Mouse (Mus musculus): ENCODE results near the gene Selenom. TPM values are rescaled to one million over a fixed set of nuclear protein-coding genes. Genes with fewer than 3 reads are reported as not detected.

The Selenom gene
- total and polyA plus RNA-seq, 3 experiments, result not detected

DNA sequence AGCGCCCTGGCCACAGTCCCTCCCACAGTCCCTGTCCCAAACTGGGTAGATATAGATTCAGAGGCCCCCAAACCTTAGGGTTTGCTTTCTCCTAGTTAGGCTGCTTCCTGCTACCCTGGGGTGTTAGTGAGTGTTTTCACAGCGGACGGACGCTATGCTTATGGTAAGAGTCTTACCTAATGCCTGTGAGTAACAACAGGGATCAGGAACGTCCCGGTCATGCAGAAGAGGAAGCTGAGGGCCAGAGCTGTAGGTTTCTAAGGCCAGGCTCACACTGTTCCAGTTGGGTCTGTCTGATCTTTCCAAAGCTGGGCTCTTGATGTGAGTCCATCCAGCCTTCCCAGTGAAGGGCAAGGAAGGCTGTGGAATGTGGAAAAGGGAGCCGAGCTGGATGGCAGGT, 28.1 kb upstream of the Selenom start:
- H3K27me3 ChIP-seq (ENCODE audit: insufficient read depth, low read length), result peaks cover 14% of the 10 kb centered on the region; the same call in 1 of the 2 replicates
- ATAC-seq (ENCODE audit: extremely low read depth, insufficient number of reproducible peaks, low FRiP score, poor library complexity, severe bottlenecking), result no peak

GRCm38 (mm10) chr11:3487952-3488570, 26.4 kb upstream of the Selenom start, which contains the start of gene Pla2g3:
TSS of gene Pla2g3 (plus strand) at chr11:3488284.
- DNase-seq (ENCODE audit: low spot score), result no peak
- Histone ChIP-seq H3K36me3 (replicated peaks) (no peaks in the 10 kb centered on the region), H3K27me3 (ENCODE audit: insufficient read depth, low read length) (peaks cover 24% of the 10 kb centered on the region; the same call in 1 of the 2 replicates), H3K9me3 (replicated peaks) (no peaks in the 10 kb centered on the region), H3K4me3 (ENCODE audit: low read depth, low read length) (no peak within 1 kb of the TSS), H3K4me1 (ENCODE audit: insufficient read depth, low read depth, low read length) (no peaks in the 10 kb centered on the region)
- ATAC-seq (ENCODE audit: extremely low read depth, insufficient number of reproducible peaks, low FRiP score, poor library complexity, severe bottlenecking), result no peak
- TF ChIP-seq GATA1 (IDR thresholded peaks at IDR 0.05; ENCODE audit: borderline replicate concordance, low read length) (no peak), TAL1 (conservative IDR thresholded peaks at IDR 0.05; ENCODE audit: low read depth, low read length) (no peak), GATA2 (IDR thresholded peaks at IDR 0.05; ENCODE audit: borderline replicate concordance, low read depth, low read length) (no peak), POLR2AphosphoS5 (IDR thresholded peaks at IDR 0.05; ENCODE audit: insufficient replicate concordance, low read depth, low read length) (no peak), CTCF (IDR thresholded peaks at IDR 0.05; ENCODE audit: low read depth, low read length) (no peak)

More for the DNA sequence above, 28.1 kb upstream of the Selenom start:
- no peak overlapping the region for H3K4me3 ChIP-seq (ENCODE audit: low read depth, low read length)
- no peak for DNase-seq (ENCODE audit: low spot score)
- H3K4me1 ChIP-seq (ENCODE audit: insufficient read depth, low read depth, low read length), result no peaks in the 10 kb centered on the region
- H3K36me3 ChIP-seq (replicated peaks), result no peaks in the 10 kb centered on the region
- no peak for TF ChIP-seq POLR2AphosphoS5 (IDR thresholded peaks at IDR 0.05; ENCODE audit: insufficient replicate concordance, low read depth, low read length)
- TF ChIP-seq GATA1 (IDR thresholded peaks at IDR 0.05; ENCODE audit: borderline replicate concordance, low read length), result no peak
- no peak for TF ChIP-seq GATA2 (IDR thresholded peaks at IDR 0.05; ENCODE audit: borderline replicate concordance, low read depth, low read length)
- TF ChIP-seq TAL1 (conservative IDR thresholded peaks at IDR 0.05; ENCODE audit: low read depth, low read length), result no peak
- no peak for TF ChIP-seq CTCF (IDR thresholded peaks at IDR 0.05; ENCODE audit: low read depth, low read length)
- H3K9me3 ChIP-seq (replicated peaks), result no peaks in the 10 kb centered on the region

DNA sequence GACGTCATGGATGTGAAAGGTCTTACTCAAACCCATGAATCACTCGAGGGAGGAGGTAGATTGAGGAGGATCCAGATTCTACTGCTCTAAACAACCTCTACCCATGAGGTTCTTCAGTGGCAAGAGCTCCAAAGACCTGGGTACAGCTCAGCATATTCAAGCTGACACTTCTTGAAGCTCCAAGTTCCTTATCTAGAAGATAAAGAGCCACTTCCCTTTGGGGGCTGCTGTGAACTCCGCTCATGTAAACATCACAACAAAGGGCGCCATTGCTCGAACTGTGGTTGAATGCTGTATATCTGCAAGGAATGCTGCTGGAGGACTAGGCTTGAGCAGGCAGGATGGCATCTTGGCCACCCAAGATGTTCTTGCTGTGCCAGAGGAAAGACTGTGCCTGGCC, 25.4 kb upstream of the Selenom start:
- H3K4me3 ChIP-seq (ENCODE audit: low read depth, low read length), result no peak overlapping the region
- ATAC-seq (ENCODE audit: extremely low read depth, insufficient number of reproducible peaks, low FRiP score, poor library complexity, severe bottlenecking), result no peak
- DNase-seq (ENCODE audit: low spot score), result no peak

DNA sequence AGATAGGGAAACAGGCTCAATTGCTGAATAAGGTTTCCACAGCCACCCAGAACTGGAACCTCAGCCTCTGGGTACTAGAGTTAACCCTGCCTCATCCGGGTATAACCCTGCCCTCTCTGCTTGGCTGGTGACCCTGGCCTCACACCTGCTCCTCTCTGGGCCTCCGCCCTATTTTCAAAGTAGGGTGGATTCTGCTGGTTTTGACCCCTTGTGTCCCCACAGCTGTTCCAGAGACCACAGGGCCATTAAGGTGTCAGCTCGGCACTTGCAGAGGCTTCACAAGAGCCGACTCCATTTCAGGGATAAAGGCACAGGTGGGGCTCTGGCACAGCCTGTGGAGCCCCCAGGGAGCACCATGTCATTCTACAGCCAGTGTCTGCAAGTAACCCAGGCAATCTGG, 21.7 kb upstream of the Selenom start:
- H3K4me1 ChIP-seq (ENCODE audit: insufficient read depth, low read depth, low read length), result no peaks in the 10 kb centered on the region
- no peak for TF ChIP-seq GATA2 (IDR thresholded peaks at IDR 0.05; ENCODE audit: borderline replicate concordance, low read depth, low read length)
- TF ChIP-seq GATA1 (IDR thresholded peaks at IDR 0.05; ENCODE audit: borderline replicate concordance, low read length), result no peak
- TF ChIP-seq TAL1 (conservative IDR thresholded peaks at IDR 0.05; ENCODE audit: low read depth, low read length), result no peak
- TF ChIP-seq POLR2AphosphoS5 (IDR thresholded peaks at IDR 0.05; ENCODE audit: insufficient replicate concordance, low read depth, low read length), result no peak
- TF ChIP-seq CTCF (IDR thresholded peaks at IDR 0.05; ENCODE audit: low read depth, low read length), result no peak
- no peak for DNase-seq (ENCODE audit: low spot score)
- H3K27me3 ChIP-seq (ENCODE audit: insufficient read depth, low read length), result peaks cover 28% of the 10 kb centered on the region; the same call in 1 of the 2 replicates
- no peak overlapping the region for H3K4me3 ChIP-seq (ENCODE audit: low read depth, low read length)
- ATAC-seq (ENCODE audit: extremely low read depth, insufficient number of reproducible peaks, low FRiP score, poor library complexity, severe bottlenecking), result no peak
- H3K9me3 ChIP-seq (replicated peaks), result no peaks in the 10 kb centered on the region
- no peaks in the 10 kb centered on the region for H3K36me3 ChIP-seq (replicated peaks)

More for the DNA sequence above, 25.4 kb upstream of the Selenom start:
- no peaks in the 10 kb centered on the region for H3K9me3 ChIP-seq (replicated peaks)
- H3K4me1 ChIP-seq (ENCODE audit: insufficient read depth, low read depth, low read length), result no peaks in the 10 kb centered on the region
- H3K27me3 ChIP-seq (ENCODE audit: insufficient read depth, low read length), result peaks cover 27% of the 10 kb centered on the region; the same call in 1 of the 2 replicates
- H3K36me3 ChIP-seq (replicated peaks), result no peaks in the 10 kb centered on the region
- no peak for TF ChIP-seq TAL1 (conservative IDR thresholded peaks at IDR 0.05; ENCODE audit: low read depth, low read length)
- TF ChIP-seq GATA1 (IDR thresholded peaks at IDR 0.05; ENCODE audit: borderline replicate concordance, low read length), result no peak
- TF ChIP-seq POLR2AphosphoS5 (IDR thresholded peaks at IDR 0.05; ENCODE audit: insufficient replicate concordance, low read depth, low read length), result no peak
- no peak for TF ChIP-seq CTCF (IDR thresholded peaks at IDR 0.05; ENCODE audit: low read depth, low read length)
- no peak for TF ChIP-seq GATA2 (IDR thresholded peaks at IDR 0.05; ENCODE audit: borderline replicate concordance, low read depth, low read length)

DNA sequence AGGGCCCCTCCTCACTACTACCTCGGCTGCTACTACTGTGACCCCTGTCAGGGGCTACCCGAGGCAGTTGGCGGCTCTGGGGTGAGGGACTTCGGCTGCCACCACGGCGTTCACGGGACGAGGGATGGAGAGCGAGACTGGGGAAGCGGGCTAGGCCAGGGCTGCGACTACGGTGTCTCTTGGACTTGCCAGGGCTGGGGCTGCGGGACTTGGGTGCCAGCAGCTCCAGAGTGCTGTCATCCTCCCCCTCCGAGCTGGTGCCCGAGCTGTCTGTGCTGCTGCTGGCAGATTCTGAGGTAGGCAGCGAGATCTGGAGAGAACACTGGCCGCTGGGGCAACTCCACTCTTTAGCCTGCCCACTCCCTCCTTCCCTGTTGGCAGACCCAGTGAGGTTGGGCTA, 19.6 kb upstream of the Selenom start:
- Histone ChIP-seq H3K4me1 (ENCODE audit: insufficient read depth, low read depth, low read length) (no peaks in the 10 kb centered on the region), H3K27me3 (ENCODE audit: insufficient read depth, low read length) (peaks cover 26% of the 10 kb centered on the region; the same call in 1 of the 2 replicates), H3K9me3 (replicated peaks) (no peaks in the 10 kb centered on the region), H3K4me3 (ENCODE audit: low read depth, low read length) (no peak overlapping the region), H3K36me3 (replicated peaks) (no peaks in the 10 kb centered on the region)
- DNase-seq (ENCODE audit: low spot score) (no peak), ATAC-seq (ENCODE audit: extremely low read depth, insufficient number of reproducible peaks, low FRiP score, poor library complexity, severe bottlenecking) (no peak)
- TF ChIP-seq CTCF (IDR thresholded peaks at IDR 0.05; ENCODE audit: low read depth, low read length) (no peak), GATA2 (IDR thresholded peaks at IDR 0.05; ENCODE audit: borderline replicate concordance, low read depth, low read length) (no peak), POLR2AphosphoS5 (IDR thresholded peaks at IDR 0.05; ENCODE audit: insufficient replicate concordance, low read depth, low read length) (no peak), TAL1 (conservative IDR thresholded peaks at IDR 0.05; ENCODE audit: low read depth, low read length) (no peak), GATA1 (IDR thresholded peaks at IDR 0.05; ENCODE audit: borderline replicate concordance, low read length) (no peak)

DNA sequence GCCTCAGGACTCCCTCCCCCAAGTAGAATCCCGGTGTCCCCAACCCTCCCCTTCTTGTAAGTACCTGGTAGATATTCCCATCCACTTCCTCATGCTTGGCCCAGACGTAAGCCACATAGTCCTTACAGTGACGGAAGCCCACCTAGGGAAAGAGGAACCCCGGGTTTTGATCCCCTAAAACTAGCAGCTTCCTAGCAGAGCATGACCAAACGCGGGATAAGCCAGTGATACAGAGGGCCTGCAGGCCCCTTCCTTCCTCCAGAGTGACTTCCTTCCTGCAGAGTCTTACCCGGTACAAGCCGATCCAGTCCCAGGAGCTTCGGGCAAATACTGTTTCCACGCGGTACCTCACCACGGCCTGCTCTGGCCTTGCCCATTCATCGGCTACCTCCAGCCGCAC, 19.0 kb upstream of the Selenom start:
- DNase-seq (ENCODE audit: low spot score) (no peak), ATAC-seq (ENCODE audit: extremely low read depth, insufficient number of reproducible peaks, low FRiP score, poor library complexity, severe bottlenecking) (no peak)
- Histone ChIP-seq H3K27me3 (ENCODE audit: insufficient read depth, low read length) (peaks cover 22% of the 10 kb centered on the region; the same call in 1 of the 2 replicates), H3K4me3 (ENCODE audit: low read depth, low read length) (no peak overlapping the region), H3K4me1 (ENCODE audit: insufficient read depth, low read depth, low read length) (no peaks in the 10 kb centered on the region), H3K36me3 (replicated peaks) (no peaks in the 10 kb centered on the region), H3K9me3 (replicated peaks) (no peaks in the 10 kb centered on the region)
- TF ChIP-seq GATA1 (IDR thresholded peaks at IDR 0.05; ENCODE audit: borderline replicate concordance, low read length), result no peak
- TF ChIP-seq POLR2AphosphoS5 (IDR thresholded peaks at IDR 0.05; ENCODE audit: insufficient replicate concordance, low read depth, low read length), result no peak
- no peak for TF ChIP-seq GATA2 (IDR thresholded peaks at IDR 0.05; ENCODE audit: borderline replicate concordance, low read depth, low read length)
- no peak for TF ChIP-seq TAL1 (conservative IDR thresholded peaks at IDR 0.05; ENCODE audit: low read depth, low read length)
- TF ChIP-seq CTCF (IDR thresholded peaks at IDR 0.05; ENCODE audit: low read depth, low read length), result no peak
